In genomic region chr10:61383021-61383714, GRCm38 (mm10) we compare ENCODE assay signal across 8 mouse cellular contexts. TPM values are rescaled to one million over a fixed set of nuclear protein-coding genes. Genes with fewer than 3 reads are reported as not detected.
DNase-seq lines count a peak whose midpoint lies in the region; ATAC-seq and TF ChIP-seq lines count a peak whose summit lies in the region.

Gene Pald1, minus strand, starts transcription at chr10:61383530.

- peak; percentile 34 for ATAC-seq in CD4-positive, CD25-positive, alpha-beta regulatory T cell, adult 4 months
- peak; percentile 67 for ATAC-seq in embryonic facial prominence, embryonic 13.5 days (ENCODE audit: insufficient number of reproducible peaks, insufficient read depth, low FRiP score, low TSS enrichment, low read depth)
- peak; percentile 92 for ATAC-seq in kidney, embryonic 14.5 days (ENCODE audit: low FRiP score, low TSS enrichment)
- ATAC-seq in midbrain, postnatal 0 days (ENCODE audit: low FRiP score): peak; percentile 84

- no peak for TF ChIP-seq CTCF in midbrain, postnatal 0 days (IDR thresholded peaks at IDR 0.05)
- TF ChIP-seq CTCF in testis, adult 2 months (IDR thresholded peaks at IDR 0.05; ENCODE audit: control insufficient read depth, insufficient read depth, insufficient replicate concordance, low read depth, low read length): no peak

- peak within 1 kb of the TSS; percentile 85 for H3K9ac ChIP-seq in embryonic facial prominence, embryonic 13.5 days
- H3K9ac ChIP-seq in kidney, embryonic 14.5 days (ENCODE audit: low read depth, low read length): peak within 1 kb of the TSS; percentile 65
- H3K9ac ChIP-seq in midbrain, postnatal 0 days (replicated peaks; ENCODE audit: low read length, poor library complexity, severe bottlenecking): peak within 1 kb of the TSS; percentile 65

- H3K4me1 ChIP-seq in embryonic facial prominence, embryonic 13.5 days: peaks cover 44% of the 10 kb centered on the region
- peaks cover 27% of the 10 kb centered on the region for H3K4me1 ChIP-seq in kidney, embryonic 14.5 days (ENCODE audit: control insufficient read depth, insufficient read depth, low read length)
- H3K4me1 ChIP-seq in midbrain, postnatal 0 days (ENCODE audit: insufficient read depth, low read length): peaks cover 5% of the 10 kb centered on the region
- H3K4me1 ChIP-seq in testis, adult 2 months (ENCODE audit: control insufficient read depth, insufficient read depth, low read length): peaks cover 11% of the 10 kb centered on the region

- H3K4me3 ChIP-seq in embryonic facial prominence, embryonic 13.5 days: peak within 1 kb of the TSS; percentile 72
- H3K4me3 ChIP-seq in kidney, embryonic 14.5 days (ENCODE audit: low read length): peak within 1 kb of the TSS; percentile 47
- H3K4me3 ChIP-seq in midbrain, postnatal 0 days (ENCODE audit: low read depth, low read length): peak within 1 kb of the TSS; percentile 60
- H3K4me3 ChIP-seq in testis, adult 2 months (ENCODE audit: control insufficient read depth, low read depth, low read length): peak within 1 kb of the TSS; percentile 78

- no peaks in the 10 kb centered on the region for H3K36me3 ChIP-seq in embryonic facial prominence, embryonic 13.5 days
- H3K36me3 ChIP-seq in kidney, embryonic 14.5 days (ENCODE audit: control insufficient read depth, insufficient read depth, low read length): no peaks in the 10 kb centered on the region
- no peaks in the 10 kb centered on the region for H3K36me3 ChIP-seq in midbrain, postnatal 0 days (ENCODE audit: insufficient read depth, low read length)
- no peaks in the 10 kb centered on the region for H3K36me3 ChIP-seq in testis, adult 2 months (ENCODE audit: control insufficient read depth, insufficient read depth, low read length)

- no peaks in the 10 kb centered on the region for H3K9me3 ChIP-seq in embryonic facial prominence, embryonic 13.5 days
- H3K9me3 ChIP-seq in kidney, embryonic 14.5 days (ENCODE audit: control insufficient read depth, low read length): no peaks in the 10 kb centered on the region
- H3K9me3 ChIP-seq in midbrain, postnatal 0 days (ENCODE audit: low read length): no peaks in the 10 kb centered on the region

- peak; percentile 87 to 92 for DNase-seq in adrenal gland, postnatal 36 days
- peak; percentile 83 to 84 for DNase-seq in heart, adult 9 months (ENCODE audit: low spot score in 2 of 2)
- peak; percentile 79 for DNase-seq in liver
- peak; percentile 82 for DNase-seq in midbrain, postnatal 0 days (ENCODE audit: low spot score)

- peak; percentile 55 for TF ChIP-seq POLR2A in testis, adult 2 months (IDR thresholded peaks at IDR 0.05; ENCODE audit: control insufficient read depth, low read depth, low read length)

- peaks cover 6% of the 10 kb centered on the region for H3K27me3 ChIP-seq in embryonic facial prominence, embryonic 13.5 days
- H3K27me3 ChIP-seq in kidney, embryonic 14.5 days (ENCODE audit: control insufficient read depth, insufficient read depth, low read length): no peaks in the 10 kb centered on the region
- no peaks in the 10 kb centered on the region for H3K27me3 ChIP-seq in midbrain, postnatal 0 days (ENCODE audit: insufficient read depth, low read length)
- no peaks in the 10 kb centered on the region for H3K27me3 ChIP-seq in testis, adult 2 months (ENCODE audit: control insufficient read depth, insufficient read depth, low read length)

- H3K4me2 ChIP-seq in embryonic facial prominence, embryonic 13.5 days: peak within 1 kb of the TSS; percentile 98
- peak within 1 kb of the TSS; percentile 83 for H3K4me2 ChIP-seq in kidney, embryonic 14.5 days (replicated peaks; ENCODE audit: low read depth, low read length)
- peak within 1 kb of the TSS; percentile 91 for H3K4me2 ChIP-seq in midbrain, postnatal 0 days (ENCODE audit: low read depth, low read length, poor library complexity, severe bottlenecking)

- peak within 1 kb of the TSS; percentile 55 for H3K27ac ChIP-seq in embryonic facial prominence, embryonic 13.5 days
- peak within 1 kb of the TSS; percentile 63 for H3K27ac ChIP-seq in kidney, embryonic 14.5 days (ENCODE audit: low read depth, low read length)
- H3K27ac ChIP-seq in midbrain, postnatal 0 days (ENCODE audit: low read depth, low read length): peak within 1 kb of the TSS; percentile 43
- H3K27ac ChIP-seq in testis, adult 2 months (ENCODE audit: control insufficient read depth, insufficient read depth, low read depth, low read length): peak within 1 kb of the TSS; percentile 37; the same call in 1 of the 2 replicates

- under 1% methylated on average over 60 of the region's 60 CpGs for WGBS in embryonic facial prominence, embryonic 13.5 days
- under 1% methylated on average over 47 of the region's 60 CpGs for whole genome bisulfite sequencing in kidney, embryonic 14.5 days
- under 1% methylated on average over 56 of the region's 60 CpGs for WGBS in midbrain, postnatal 0 days

RNA-seq across cellular contexts. Expression of gene Pald1, which starts in this region (rescaled TPM):
- not detected for polyA plus RNA-seq in CD4-positive, CD25-positive, alpha-beta regulatory T cell, adult 4 months (2017; shearing (Covaris generic))
- 10 to 100 TPM; 21.0 to 22.8 TPM for total RNA-seq in adrenal gland, postnatal 36 days (2021)
- polyA plus RNA-seq in embryonic facial prominence, embryonic 13.5 days (2015; fragmentation: Nextera tagmentation; extraction: Ambion mirVana): 22.4 and 22.5 TPM in 2 replicates
- polyA plus RNA-seq in kidney, embryonic 14.5 days (2014; fragmentation: Nextera tagmentation; extraction: Ambion mirVana): 14.9 and 25.5 TPM in 2 replicates
- 25.2 and 27.1 TPM in 2 replicates for total RNA-seq in midbrain, postnatal 0 days (2014; rRNA removed)
- 16.0 and 16.8 TPM in 2 replicates for polyA plus RNA-seq in midbrain, postnatal 0 days (2015; fragmentation: Nextera tagmentation; extraction: Ambion mirVana)
- 6.7 and 7.5 TPM in 2 replicates for polyA plus RNA-seq in testis, adult 2 months (2012; rRNA removed)

Comparison
In these comparisons a context has a peak if more than half of its experiments do, and no peak if none do; other contexts are left out.
1. Peak in every context shown above with its lines: DNase-seq, ATAC-seq, H3K4me3 ChIP-seq and H3K27ac ChIP-seq.
2. Peak in ATAC-seq in CD4-positive, CD25-positive, alpha-beta regulatory T cell, adult 4 months; RNA of the gene not detected or under 1 TPM.
3. ATAC-seq: peak in every context shown above with its lines; median percentile 92 in kidney, embryonic 14.5 days; 84 in midbrain, postnatal 0 days; 67 in embryonic facial prominence, embryonic 13.5 days; 34 in CD4-positive, CD25-positive, alpha-beta regulatory T cell, adult 4 months.